Mouse (Mus musculus): Measurements from ENCODE around the gene Igbp1.

Igbp1 gene

DNA sequence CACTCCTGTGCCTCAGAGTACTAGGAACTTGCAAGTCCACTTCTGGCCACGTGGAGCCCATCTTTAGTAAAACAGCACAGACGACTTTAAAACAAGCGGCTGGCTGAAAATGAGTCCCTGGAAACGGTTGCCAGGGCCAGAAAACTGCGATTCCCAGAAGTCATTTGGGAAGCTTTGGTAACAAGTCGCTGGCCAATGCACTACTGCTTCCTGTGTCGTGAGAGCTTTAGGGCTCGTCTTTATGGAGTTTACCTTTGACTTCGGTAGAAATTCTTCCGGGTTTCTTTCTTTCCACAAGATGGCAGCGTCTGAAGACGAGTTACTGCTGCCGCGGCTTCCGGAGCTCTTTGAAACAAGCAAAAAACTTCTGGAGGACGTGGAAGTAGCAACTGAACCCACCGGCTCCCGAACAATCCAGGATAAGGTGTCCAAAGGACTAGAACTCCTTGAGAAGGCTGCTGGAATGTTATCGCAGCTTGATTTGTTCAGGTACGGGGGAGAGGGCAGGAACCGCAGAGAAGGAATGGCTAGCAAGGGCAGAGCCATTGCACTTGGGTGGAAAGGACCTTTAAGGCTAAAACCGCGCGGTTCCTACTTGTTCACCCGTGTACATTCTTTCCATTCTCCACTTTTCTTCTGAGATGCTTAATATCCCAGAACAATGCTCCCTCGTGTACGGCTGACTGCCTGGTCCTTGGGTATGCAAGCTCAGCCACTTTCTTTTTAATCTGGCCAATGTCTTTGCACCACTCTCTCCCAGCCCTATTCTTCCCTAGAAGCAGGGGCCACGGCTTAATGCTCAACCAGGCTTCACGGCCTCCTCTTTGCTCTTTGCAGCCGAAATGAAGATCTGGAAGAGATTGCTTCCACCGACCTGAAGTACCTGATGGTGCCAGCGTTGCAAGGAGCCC, at the start of gene Igbp1:
Gene Igbp1, plus strand, starts transcription at position 224 of the 911 bp plus-strand sequence.
- DNase-seq (ENCODE audit: extremely low read depth, low read depth), result peak; percentile 97

DNA sequence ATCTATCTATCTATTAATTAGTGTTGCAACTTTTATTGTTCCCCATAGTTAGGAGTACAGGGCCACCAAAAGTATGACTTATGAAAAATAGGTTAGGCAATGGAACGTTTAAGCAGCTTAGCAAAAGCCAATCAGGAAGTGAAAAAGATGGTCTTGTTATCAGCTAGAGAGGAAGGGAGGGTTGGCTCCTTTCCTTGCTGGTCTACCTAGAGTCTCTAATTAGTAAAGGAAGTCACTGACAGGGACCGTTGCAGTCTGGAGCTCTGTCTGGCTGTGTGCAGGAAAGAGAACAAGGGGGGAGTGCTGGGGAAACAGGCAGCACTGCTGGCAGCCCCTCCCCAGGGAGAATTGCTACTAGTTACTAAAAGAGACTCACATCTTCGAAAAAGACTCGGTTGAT, 26.0 kb upstream of the Igbp1 start:
- DNase-seq (ENCODE audit: extremely low read depth, low read depth), result peak; percentile 70

DNA sequence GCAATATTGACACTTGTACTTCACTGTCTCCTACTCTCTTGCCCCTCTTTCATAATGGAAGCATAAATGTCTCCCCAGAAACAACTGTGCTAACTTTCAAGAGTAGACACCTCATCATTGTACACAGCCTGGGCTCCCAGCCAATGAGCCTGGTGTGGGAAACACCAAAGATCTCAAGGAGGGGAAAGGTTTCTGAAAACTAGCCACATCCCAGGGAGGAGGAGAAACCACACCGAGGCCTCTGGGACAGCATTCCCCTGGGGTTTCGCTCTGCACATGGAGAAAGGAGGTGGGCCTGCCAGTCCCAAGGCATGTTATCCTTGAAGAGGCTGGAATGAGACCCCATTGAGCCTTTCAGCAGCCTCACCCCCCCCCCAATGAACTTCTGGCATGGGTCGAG, 24.0 kb upstream of the Igbp1 start:
- no peak for DNase-seq (ENCODE audit: extremely low read depth, low read depth)

DNA sequence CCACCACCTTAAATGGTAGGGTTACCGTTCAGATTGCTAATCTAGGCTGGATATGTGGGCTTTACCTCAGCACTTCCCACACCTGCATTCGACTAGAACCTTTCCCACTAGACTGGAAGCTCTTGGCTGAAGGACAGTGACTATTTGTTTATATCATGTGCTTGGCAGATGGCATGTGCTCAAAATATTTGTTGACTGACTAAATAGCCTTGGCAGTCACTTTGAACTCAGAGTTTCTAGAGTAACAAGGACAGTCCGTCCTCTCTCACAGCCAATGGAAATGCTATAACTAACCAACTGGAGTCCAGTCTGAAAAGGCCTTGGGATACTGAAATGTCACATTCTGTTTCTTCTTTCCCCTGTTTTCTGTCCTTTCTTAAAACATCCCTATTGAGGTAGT, 22.6 kb upstream of the Igbp1 start:
- DNase-seq (ENCODE audit: extremely low read depth, low read depth), result no peak

DNA sequence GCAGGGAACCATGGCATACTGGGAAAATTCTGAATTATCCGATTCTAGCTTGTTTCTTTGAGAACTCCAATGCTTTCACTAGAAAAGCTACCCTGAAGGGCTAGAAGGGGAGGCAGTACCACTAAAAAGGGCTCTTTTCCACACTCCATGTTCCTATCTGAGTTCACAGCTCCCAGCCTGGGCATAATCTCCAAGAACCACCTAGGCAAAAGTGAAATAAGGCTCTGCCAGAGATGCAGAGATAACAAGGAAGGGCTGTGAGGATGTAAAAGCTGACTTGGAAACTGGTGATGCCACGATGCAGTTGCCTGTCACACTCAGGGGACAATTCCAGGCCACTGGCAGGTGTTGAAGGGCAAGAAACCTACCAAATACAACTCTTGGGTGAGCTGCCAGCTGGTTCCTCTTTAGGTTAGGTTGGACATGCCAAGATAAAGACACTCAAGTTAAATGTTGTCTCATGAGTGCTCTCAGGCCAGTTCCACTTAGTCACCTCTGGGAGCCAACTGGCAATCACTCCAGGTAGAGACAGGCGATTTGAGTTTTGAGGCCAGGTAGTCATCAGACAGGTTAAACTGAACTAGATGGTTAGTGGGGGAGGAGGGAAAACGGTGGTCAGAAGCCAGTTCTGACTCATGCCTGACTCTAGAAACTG, 18.4 kb upstream of the Igbp1 start:
- DNase-seq (ENCODE audit: extremely low read depth, low read depth), result no peak

DNA sequence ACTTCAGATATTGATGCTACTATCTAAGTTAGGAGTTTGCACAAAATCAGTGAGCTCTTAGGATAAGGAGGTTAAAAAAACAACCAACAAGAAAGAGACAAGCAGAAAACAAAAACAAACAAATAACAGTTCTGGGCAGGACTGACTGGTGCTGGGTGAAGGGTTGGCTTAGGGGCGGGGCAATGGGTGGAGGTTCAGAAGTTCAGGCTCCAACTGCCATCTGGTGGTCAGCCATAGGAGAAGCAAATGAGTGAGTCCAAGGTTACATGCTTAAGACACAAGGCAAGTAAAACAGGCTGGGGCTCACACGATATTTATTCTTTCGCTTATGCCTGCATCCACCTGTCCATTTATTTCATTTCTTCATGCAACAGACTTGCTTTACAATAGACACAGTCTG, 13.8 kb upstream of the Igbp1 start:
- peak; percentile 64 for DNase-seq (ENCODE audit: extremely low read depth, low read depth)

DNA sequence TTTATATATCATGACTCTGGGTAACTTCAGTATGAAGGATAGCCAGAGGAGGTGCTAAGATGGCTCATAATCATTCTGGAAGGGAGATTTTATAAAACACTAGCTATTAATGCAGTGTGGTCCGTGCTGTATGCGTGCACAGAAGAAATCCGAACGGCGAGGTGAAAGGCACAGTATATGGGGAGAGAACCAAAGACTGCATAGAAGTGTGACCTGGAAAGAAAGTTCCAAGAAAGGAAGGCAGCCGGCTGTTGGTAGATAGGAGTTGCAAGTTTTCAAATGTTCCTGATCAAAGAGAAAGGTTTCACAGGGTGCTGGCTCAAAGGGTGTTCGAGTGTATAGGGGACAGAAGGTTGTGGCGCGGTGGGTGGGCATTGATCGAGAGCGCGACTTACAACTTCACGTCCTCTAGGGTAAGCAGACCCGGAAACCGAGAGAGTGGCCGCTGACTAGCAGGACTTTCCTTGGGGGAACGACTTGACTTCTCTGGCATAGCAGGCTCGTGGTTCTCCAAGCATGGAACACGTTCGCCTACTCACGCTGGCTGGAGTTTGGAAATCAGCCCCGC, 507 bp upstream of the Igbp1 start:
- DNase-seq (ENCODE audit: extremely low read depth, low read depth), result no peak

DNA sequence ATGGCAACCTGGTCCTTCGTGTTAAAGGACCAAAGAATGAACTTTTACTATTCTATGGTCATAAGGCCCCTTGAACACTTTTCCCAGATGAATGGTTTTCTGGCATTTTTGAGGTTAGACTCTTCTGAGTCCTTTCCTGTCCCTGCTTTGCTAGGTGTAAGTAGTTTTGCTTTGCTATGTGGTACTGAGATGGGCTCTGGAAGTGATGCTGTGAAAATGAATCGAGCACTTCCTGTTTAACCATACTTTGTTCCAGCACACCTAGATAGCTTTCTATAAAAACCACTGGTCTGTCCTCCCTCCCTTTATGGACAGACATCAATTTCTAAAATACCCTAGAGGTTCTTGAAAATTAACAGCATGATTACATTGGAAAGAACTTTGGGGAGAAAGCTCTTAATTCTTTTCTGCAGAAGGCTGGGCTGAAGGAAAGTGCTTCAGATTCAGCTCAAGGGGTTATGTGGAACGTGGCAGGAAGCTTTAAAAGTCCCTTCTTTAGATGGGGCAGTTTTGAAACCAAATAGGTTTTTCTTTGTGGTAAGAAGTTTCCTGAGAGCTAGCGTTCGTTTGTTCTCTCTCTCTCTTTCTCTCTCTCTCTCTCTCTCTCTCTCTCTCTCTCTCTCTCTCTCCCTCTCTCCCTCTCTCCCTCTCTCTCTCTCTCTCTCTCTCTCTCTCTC, 10.2 kb downstream of the Igbp1 start:
- DNase-seq (ENCODE audit: extremely low read depth, low read depth), result no peak

DNA sequence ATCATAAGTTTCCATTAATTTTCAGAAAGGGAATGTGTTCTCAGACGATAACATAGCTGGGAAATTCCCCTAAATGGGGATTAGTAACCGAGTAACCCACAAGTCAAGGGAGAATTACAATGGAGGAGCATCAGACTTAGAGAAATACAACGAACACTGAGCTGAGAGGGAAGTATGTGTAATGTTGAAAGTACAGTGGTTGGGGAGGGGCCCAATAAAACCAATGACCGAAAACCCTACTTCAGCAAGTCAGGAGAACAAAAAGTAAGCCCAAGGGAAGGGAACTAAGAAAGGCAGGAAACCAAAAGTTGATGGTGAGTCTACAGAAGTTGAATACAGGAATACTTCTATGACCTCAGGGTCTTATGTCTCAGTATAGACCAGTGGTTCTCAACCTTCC, 14.1 kb downstream of the Igbp1 start:
- no peak for DNase-seq (ENCODE audit: extremely low read depth, low read depth)

DNA sequence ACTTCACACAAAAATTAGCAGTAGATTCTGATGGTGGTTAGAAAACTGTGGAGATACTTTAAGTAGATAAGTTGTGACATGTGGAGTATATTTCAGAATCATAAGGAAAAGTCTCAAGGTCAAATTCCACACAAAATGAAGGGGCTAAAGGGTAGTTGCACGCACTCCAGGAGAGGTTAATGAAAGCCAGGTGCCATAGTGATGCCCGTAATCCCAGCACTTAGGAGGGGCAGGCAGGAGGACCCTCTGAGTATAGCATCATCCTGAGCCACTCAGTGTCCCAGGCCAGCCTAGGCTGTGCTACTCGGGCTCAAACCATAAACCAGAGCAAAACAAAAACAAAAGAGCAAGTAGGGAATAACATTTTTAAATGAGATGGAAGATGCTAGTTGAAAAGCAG, 15.8 kb downstream of the Igbp1 start:
- DNase-seq (ENCODE audit: extremely low read depth, low read depth), result no peak

DNA sequence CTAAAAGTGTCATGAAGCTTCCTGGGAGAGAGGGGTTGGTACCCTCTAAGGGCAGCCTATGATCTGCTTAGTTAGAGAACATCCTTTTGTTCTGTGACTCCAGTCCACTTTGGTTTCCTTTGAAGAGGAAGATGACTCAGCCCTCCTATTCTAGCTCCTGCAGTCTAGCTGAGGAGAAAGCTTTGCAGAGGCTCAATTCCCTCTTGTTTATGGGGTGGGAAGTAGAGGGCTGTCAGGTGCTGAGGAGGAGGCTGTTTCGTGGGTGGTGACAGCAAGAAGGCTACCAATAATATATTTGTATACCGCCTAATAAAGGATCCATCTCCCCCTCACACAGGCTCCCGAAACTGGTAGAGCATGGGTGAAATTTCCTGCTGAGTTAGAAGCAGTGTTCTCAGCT, 22.6 kb downstream of the Igbp1 start:
- DNase-seq (ENCODE audit: extremely low read depth, low read depth), result no peak

DNA sequence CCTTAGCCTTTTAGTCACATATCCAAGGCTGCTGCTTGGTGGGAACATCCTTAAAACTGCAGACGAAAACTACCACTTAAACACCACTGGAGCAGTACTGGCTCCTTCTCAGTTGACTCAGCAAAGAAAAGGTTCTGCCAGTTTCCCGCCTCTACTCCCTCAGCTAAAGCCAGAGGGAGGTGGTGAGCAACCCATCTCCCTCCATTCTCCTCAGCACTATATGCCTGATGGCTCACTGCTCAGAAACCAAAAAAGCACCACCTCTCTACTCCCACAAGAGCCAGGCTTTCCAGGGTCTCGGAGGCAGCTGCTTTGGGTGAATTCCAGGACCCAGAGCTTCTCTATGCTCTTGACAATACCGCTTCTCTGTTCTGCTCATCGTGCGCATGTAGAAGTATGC, 23.5 kb downstream of the Igbp1 start:
- DNase-seq (ENCODE audit: extremely low read depth, low read depth), result no peak

DNA sequence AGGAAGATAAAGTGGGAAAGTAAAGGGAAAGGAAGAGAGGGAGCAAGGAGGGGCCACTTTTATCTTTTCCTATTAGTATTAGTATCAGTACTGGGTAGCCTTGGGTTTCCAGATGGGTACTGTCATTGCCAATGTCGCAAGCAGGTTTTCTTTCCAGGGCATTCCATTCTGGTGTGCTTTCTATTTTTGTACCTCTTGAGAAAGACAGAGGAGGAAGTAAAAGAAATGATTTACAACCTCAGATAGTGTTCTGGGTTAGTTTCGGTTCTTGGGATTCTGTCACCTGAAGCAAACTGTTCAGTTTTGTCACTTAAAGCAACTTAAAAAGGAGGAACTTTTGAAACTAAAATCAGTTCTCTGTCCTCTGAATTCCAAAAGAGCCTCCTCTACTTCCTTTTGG, 24.4 kb downstream of the Igbp1 start:
- no peak for DNase-seq (ENCODE audit: extremely low read depth, low read depth)

DNA sequence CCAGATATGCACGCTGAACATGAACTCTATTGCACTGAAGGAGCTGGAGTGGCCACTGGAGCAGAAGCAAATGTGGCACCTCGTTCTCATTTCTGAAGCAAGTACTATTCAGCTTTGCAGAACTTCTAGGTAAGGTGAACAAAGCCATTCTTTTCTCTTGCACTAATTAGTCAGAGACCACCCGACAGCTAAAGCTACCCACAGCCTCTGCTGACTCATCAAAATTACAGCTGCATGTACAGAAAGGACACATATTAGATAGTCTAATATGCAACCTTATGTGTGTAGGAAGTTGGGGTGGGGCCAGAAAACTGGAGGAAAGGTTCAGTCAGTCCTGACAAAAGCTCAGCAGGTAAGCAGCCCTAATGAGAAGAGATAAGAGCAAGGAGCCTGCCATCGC, 30.4 kb downstream of the Igbp1 start, which contains the start of gene Dgat2l6:
Gene Dgat2l6, plus strand, starts transcription at position 368 of the 400 bp plus-strand sequence.
- no peak for DNase-seq (ENCODE audit: extremely low read depth, low read depth)

DNA sequence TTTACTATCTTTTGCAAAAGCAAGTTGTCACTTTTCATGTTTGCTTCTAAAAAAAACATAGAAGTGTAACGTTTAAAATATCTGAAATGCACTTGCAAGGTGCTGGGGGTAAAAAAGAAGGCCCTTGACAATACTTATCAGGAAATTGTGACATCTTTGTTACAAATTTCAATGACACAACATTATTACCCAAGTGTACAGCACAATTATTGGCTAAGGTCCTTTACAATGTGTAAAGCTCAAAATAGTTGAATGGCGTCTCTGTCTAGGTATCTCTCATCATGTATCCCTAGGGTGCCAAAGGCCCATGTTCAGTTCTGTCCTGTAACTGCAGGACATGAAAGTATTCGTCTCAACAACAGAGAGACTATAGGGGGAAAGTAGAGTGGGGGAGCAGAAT, 61.9 kb downstream of the Igbp1 start:
- no peak for DNase-seq (ENCODE audit: extremely low read depth, low read depth)

DNA sequence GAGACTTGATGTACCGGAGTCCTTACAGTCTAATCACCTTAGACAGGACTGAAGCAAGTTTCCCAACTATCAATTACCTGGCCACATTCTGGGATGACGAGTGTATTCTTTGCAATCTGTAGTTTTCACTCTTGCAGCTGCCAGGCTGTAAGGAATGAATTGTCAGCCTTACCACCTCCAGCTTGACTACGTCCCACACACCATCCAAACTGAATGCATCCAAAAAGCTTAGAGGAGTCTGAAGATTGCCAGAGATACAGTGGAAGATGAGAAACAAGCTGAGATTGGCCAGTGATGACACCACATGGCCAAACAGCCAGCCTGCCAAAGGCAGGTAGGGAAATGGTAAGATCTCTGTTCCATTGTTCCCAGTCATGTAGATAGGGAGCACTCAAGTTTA, 71.6 kb downstream of the Igbp1 start:
- DNase-seq (ENCODE audit: extremely low read depth, low read depth), result no peak

All from MEL-GATA-1-ER (cell line).